Mouse (Mus musculus) cerebellum, postnatal 14 days (tissue): ENCODE data around the gene Adarb2.

Source experiments
- DNase-seq, 2 experiments: peaks; one replicate each; pipeline ENCODE4 v3.0.0; 2021; ENCODE audit warnings: mixed read lengths in 2 of 2

Gene Adarb2

DNA sequence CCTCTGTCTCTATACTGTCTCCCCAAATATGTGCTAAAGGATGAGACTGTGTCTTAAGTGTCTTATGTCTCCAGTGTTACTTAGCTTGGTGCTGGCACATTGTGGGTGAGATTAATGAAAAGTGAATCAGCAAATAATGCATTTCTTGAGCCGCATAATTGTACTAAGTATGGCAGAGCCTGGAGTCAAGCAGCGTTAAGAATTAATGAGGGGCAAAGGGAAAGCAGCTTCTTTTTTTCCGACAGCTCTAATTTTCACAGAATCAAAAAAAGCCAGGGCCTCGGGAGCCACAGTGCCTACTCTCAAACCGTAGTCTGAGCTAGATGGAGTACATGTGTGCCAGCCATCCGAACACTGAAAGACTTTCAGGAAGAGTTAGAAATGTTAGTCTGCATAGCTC is 488.8 kb downstream of the Adarb2 start:
- DNase-seq: no peak

GRCm38 (mm10) chr13:8692787-8693186 is 490.1 kb downstream of the Adarb2 start:
- DNase-seq: no peak

GRCm38 (mm10) chr13:8698451-8698850 is 495.8 kb downstream of the Adarb2 start:
- DNase-seq: no peak

GRCm38 (mm10) chr13:8699831-8700230 is 497.2 kb downstream of the Adarb2 start:
- no peak for DNase-seq

DNA sequence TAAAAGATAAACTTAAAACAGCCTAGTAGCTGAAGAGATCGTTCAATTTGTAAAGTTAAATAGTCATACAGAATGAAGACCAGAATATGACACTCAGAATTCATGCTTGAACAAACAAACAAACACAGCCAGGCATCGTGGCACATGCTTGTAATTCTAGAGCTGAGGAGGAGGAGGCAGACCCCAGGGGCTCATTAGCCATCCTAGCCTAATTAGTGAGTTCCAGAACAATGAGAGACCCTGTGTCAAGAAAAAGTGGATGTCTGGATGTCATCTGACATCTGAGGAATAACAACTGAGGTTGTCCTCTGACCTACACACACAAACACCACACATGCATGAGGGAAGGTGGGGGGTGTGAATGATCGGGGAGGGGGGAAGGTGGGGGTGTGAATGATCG is 498.3 kb downstream of the Adarb2 start:
- DNase-seq: no peak

- no peak for DNase-seq
These were observed 502.6 kb downstream of the Adarb2 start for GRCm38 (mm10) chr13:8705296-8705695.

DNA sequence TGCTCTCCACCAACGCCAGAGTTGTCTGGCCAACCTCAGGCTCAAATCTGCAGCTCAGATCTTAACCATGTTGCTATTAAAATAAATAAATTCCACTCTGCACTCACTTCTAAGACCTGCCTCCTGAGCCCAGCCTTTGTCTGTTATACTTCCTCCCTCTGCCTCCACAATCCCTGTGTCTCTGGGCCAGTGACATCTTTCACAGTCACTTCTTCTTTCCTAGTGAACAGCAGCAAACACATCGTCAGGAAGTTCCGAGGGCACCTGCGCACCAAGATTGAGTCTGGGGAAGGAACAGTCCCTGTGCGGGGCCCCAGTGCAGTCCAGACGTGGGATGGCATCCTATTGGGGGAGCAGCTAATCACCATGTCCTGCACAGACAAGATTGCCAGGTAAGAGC is 510.7 kb downstream of the Adarb2 start:
- DNase-seq: no peak

DNA sequence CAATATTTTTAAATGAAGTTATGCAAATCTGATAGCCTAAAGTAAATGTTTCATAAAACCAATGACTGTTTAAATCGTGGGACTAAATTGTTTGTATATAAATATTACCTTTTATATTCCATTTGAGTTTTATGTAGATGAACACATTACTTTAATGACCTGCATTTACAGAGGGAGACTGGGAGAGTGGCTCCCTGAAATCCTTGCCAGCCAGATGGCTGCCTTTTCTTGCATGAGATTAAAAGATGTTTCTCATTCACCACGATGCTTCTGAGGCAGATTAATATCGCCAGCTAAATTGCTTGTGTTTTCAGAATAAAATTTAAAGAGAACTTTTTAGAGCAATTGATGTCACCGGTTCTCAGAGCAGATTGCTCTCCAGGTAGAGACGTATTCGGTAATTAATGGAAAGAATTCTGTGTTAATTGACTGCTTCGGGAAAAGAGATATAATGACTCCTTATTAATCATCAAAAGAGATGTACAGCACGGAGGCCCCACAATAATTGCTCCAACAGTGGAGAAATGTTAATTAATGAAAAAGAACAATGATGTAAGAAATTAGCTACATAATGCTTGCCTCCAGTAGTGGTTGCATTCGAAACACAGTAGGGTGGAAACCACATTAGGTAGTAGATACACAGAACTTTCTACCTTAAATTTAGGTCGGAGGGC is 527.4 kb downstream of the Adarb2 start:
- DNase-seq: no peak

DNA sequence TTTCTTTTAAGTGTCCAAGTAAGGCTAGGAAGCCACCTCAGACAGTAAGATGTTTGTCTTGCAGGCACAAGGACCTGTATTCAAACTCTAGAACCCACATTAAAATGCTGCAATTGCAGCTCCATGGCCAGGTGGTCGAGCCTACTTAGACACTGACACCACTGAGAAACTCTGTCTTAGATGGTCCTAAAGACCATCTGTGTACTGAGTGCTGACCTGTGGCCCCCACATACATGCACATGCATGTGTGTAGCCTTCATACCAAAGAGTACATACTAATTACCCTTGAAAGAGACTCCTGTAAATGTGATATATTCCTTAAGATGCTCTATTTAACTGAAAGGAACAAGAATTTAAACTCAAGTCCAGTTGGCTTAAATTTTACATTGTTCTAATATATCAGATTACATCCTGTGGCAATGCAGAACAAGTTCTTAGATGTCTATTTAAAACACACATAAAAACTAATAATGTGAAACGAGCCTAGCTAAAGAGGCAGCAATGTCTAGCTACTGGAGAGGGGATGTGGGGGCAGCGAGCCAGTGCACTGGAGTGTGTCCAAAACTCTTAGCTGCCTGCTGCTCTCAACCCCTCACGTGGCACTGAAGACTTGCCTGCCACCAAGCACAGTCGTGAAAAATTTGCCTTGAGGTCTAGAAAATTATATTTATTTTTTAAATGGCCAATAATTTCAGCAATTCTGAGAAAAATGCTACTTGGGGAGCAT is 534.6 kb downstream of the Adarb2 start:
- peak; percentile 83 to 84 for DNase-seq

- DNase-seq: no peak
These were observed 540.1 kb downstream of the Adarb2 start for GRCm38 (mm10) chr13:8742792-8743191.

DNA sequence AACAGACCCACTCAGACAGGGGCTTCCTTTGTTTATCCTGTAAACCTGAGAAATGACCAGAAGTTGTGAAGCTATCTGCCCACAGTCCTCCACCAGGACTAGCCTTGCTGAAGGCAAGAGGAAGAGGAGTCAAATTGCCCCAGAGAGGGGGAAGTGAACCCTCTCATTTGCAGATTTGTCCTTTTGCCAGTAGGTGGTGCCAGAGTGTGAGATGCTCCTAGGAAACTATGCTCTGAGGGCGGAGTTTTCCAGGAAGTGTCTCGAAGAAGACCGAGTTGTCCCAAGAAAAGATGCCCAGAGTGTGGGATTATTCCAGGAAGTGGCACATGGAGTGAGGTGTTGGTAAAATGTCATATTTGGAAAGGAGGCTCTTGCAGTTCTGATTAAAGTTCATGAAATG is 541.9 kb downstream of the Adarb2 start:
- peak; percentile 28 to 38 for DNase-seq

- no peak for DNase-seq
These were observed 542.9 kb downstream of the Adarb2 start for GRCm38 (mm10) chr13:8745596-8745995.

DNA sequence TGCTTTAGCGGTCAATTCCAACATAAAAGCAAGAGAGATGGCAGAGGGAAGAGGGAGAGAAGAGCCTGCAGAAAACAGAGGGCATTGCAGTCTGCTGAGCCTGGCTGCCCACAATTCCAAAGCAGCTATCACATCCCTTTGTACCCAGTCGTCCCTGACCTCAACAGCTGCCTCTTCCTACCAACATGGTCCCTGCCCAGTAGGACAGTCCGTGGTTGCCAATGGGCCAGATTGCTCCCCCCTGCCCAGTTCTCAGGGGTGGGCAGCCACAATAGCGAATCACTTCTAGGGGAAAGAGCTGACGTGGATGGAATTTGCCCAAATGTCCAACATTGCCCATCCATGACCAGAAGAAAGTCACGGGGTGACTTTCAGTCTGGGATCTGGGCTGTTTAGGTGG is 546.8 kb downstream of the Adarb2 start:
- DNase-seq: peak; percentile 46 to 52

- DNase-seq: no peak
These were observed 558.3 kb downstream of the Adarb2 start for GRCm38 (mm10) chr13:8760940-8761339.

GRCm38 (mm10) chr13:8769654-8770227 is 567.1 kb downstream of the Adarb2 start:
- no peak for DNase-seq

DNA sequence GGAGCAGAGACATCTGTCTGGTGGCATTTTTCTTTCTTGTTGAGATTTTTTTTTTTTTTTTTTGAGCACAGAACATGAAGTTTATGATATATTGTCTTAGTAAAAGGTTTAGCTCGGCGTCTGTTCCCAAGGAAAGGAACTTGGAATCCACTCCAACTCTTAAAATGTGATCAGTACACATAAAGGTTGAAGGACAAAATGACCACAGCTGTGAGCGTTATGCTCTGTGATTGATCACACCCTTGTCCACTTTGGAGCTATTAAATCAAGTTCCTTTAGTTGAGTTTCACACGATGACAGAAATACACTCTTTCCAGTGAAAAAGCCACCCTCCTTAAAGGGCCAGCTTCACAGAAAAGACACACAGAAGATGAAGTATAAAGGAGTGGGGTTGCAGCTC is 568.0 kb downstream of the Adarb2 start:
- DNase-seq: no peak

DNA sequence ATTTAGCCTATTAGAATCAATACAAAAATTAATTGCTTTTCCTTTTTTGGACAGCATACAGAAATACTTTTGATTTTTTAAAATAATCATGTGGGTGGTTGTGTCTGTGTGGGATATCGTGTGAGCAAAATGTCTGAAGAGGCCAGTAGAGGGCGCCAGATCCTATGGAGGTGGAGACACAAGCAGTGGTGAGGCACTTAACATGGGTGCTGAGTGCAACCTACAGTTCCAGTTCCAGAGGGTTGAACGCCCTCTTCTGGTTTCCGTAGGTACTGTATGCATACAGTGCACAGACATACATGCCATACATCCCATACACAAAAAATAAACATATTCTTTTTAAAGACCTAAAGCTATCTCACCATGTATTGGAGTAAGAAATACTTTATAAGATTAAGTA is 577.8 kb downstream of the Adarb2 start:
- DNase-seq: peak; percentile 59 to 81

GRCm38 (mm10) chr13:8782636-8783035 is 580.0 kb downstream of the Adarb2 start:
- DNase-seq: peak; percentile 60 to 66

DNA sequence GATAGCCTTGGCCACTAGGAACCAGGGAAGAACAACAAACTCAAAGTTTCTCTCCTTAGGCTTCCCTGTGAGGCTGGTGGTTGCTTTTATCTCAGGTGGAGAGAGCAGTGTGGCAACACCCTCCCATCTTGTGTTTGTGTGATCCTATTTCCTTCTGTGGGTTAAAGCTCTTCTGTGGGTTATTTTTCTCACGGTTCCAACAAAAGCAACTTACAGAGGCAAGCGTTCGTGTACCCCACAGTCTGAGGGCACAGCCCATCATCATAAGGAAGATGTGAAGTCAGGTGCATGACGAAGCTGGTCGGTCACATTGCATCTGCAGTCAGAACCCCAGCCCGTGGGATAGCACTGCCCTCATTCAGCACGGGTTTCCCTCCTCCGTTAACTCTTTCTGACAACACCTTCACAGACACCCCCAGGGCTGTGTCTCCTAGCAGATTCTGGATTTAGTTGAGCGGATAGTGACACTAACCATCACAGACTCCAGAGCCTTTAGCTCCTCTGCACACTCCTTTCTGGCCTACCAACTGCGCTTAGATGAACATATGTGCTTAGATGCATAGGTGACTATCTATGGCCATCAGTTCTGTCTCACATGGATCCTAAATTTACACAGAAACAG is 581.1 kb downstream of the Adarb2 start:
- no peak for DNase-seq

- DNase-seq: no peak
These were observed 581.8 kb downstream of the Adarb2 start for GRCm38 (mm10) chr13:8784308-8785061.

DNA sequence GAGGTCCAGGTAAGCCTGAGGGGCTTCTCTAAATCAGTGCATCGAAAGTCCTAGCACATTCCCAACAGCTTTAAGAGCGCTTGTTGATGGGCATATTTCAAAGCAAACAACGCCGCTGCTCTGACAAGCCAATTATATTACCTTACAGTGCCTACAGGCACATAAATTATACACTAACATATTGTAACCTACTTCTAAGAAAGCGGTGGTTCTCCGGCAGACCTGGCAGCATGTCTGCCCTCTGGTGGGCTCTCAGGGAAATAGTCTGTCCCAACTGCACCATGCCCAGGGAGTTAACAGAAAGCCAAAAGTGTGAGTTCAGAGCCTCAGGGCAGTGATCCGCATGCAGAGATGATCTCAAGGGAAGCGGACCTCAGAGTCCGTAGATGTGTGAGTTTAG is 582.5 kb downstream of the Adarb2 start:
- DNase-seq: peak; percentile 71 to 81

GRCm38 (mm10) chr13:8793217-8793616 is 590.6 kb downstream of the Adarb2 start:
- no peak for DNase-seq

DNA sequence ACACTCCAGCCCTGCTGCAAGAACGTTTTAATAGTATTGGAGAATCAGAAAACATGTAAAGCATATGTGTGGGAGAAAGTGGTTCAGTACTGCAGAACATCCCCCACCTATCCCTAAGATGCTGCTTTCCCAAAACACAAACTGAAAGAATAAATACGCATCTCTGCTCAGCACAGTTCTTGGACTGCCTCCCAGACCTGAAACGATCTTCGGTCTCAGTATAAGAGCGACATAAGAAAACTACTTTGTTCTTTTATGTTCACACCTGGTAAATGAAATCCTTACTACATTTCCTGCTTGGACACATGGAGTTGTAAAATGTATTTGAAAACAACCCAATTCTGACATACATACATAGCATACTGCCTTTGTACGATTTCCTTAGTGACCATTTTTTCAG is 597.9 kb downstream of the Adarb2 start:
- no peak for DNase-seq
